Mouse (Mus musculus) mammary gland, adult 2 months (tissue): ENCODE measurements around the gene Gnpat. TPM values are rescaled to one million over a fixed set of nuclear protein-coding genes. Genes with fewer than 3 reads are reported as not detected.

Experiments used
- polyA plus RNA-seq: library from polyadenylated mRNA; depleted of rRNA; stranded (reverse); fragments of >200 nt; gene quantifications from 2 replicates; pipeline ENCODE4 v1.2.3, GENCODE M21; 2012; ENCODE audit warnings: low replicate concordance; rRNA removed

The Gnpat gene
- polyA plus RNA-seq = 82.5 and 128 TPM in 2 replicates

DNA sequence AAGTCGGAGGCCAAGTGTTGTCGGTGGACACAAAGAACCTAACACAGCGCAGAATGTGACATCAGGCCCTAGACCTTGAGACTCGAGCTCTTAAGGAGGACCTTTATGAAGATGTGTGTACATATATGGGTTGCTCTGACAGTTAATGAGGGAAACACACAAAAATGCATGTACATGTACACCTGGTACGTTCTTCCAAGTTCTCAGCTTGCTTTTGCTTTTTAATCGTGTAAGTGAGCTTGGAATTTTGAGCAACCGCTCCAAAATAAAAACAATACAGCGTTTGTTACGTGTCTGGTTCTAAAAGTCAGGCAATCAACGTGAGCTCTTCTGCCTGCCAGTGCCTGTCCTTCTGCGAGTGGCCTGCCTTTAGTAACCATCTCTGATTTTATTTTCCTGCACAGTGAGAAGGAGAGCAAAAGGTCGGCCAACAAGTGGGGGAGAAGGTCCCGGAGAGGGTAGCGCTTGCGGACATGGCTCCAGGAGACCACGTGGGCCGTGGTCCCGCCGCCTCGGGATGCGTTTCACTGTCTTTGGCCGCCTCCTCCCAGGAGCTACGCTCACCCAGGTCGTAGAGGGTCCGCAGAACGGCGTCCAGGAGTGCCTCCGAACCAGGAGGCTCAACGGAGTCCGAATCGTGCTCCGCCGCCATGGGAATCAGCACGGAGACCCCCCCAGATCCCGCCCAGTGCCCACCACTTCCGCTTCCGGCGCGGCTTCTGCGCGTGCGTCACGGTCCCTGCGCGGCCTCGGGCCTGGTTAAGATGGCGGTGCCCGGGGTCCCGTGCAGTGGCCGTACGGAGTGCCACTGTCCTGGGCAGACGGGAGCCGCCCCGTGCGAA is at the start of gene Gnpat, which contains the start of gene 2810004N23Rik:
Gnpat (plus strand) TSS at position 713 of the 842 bp plus-strand sequence.
2810004N23Rik (minus strand) TSS at position 800 of the 842 bp plus-strand sequence.

GRCm38 (mm10) chr8:124897386-124898250 is 34.8 kb downstream of the Gnpat start, which contains the start of the genes Exoc8 and Sprtn:
Gene Exoc8, minus strand, starts transcription at chr8:124897705.
Gene Sprtn, plus strand, starts transcription at chr8:124897886.

Other genes starting within 250 kb of the Gnpat start
- gene 2310022B05Rik, start 199.7 kb upstream of the Gnpat start, polyA plus RNA-seq = 25.2 and 29.8 TPM in 2 replicates
- 18.2 and 20.8 TPM in 2 replicates for gene Ttc13, start 141.1 kb upstream of the Gnpat start, polyA plus RNA-seq
- 22.9 and 23.0 TPM in 2 replicates for gene Arv1, start 140.9 kb upstream of the Gnpat start, polyA plus RNA-seq
- 2.8 and 3.8 TPM in 2 replicates for gene Fam89a, start 111.2 kb upstream of the Gnpat start, polyA plus RNA-seq
- 0.87 and 1.7 TPM in 2 replicates for gene Trim67, start 69.9 kb upstream of the Gnpat start, polyA plus RNA-seq
- 10.1 and 14.5 TPM in 2 replicates for gene 2810004N23Rik, start 87 bp downstream of the Gnpat start, polyA plus RNA-seq
- gene Exoc8, start 34.7 kb downstream of the Gnpat start, polyA plus RNA-seq = 8.9 and 14.5 TPM in 2 replicates
- gene Sprtn, start 34.9 kb downstream of the Gnpat start, polyA plus RNA-seq = 13.3 and 14.3 TPM in 2 replicates
- gene Egln1, start 86.3 kb downstream of the Gnpat start, polyA plus RNA-seq = 37.0 and 38.7 TPM in 2 replicates
- gene Tsnax, start 150.0 kb downstream of the Gnpat start, polyA plus RNA-seq = 27.5 and 46.3 TPM in 2 replicates
- gene Disc1, start 191.2 kb downstream of the Gnpat start, polyA plus RNA-seq = 1.5 and 1.6 TPM in 2 replicates